Mouse (Mus musculus) neural tube, embryonic 11.5 days (tissue): Measurements from ENCODE around the gene Hist1h2bq. TPM values are rescaled to one million over a fixed set of nuclear protein-coding genes. Genes with fewer than 3 reads are reported as not detected.
"Not testable (repeated sequence)": the region's sequence is repeated elsewhere in the genome, so short reads cannot be mapped to it uniquely, and the experiment has no call there.

Experiments
- ATAC-seq: fragments of 200-750 bp; cut with Nextera tagmentation; 2 replicates; pipeline ENCODE4 v1.8.0; 2017; ENCODE audit warnings: moderate number of reproducible peaks, mild to moderate bottlenecking, moderate TSS enrichment, moderate library complexity; ENCODE audit not compliant: insufficient read depth, low FRiP score, low TSS enrichment
- DNase-seq: peaks from one replicate; pipeline ENCODE4 v3.0.0-alpha.2; 2015; ENCODE audit warnings: low spot score
- H3K27ac ChIP-seq: fragments of 300-500 bp; sonication (generic); 2 replicates; pipeline ENCODE4 v1.5.1; 2014; ENCODE audit warnings: low read depth, mild to moderate bottlenecking, low read length
- H3K27me3 ChIP-seq: fragments of 300-500 bp; sonication (generic); 2 replicates; pipeline ENCODE4 v1.6.1; 2014; ENCODE audit warnings: mild to moderate bottlenecking, low read length, mixed read lengths; ENCODE audit not compliant: control insufficient read depth, insufficient read depth
- H3K36me3 ChIP-seq: fragments of 300-500 bp; sonication (generic); 2 replicates; pipeline ENCODE4 v1.6.1; 2014; ENCODE audit warnings: mild to moderate bottlenecking, low read length, moderate library complexity, mixed read lengths; ENCODE audit not compliant: control insufficient read depth, insufficient read depth
- H3K4me1 ChIP-seq: fragments of 300-500 bp; sonication (generic); 2 replicates; pipeline ENCODE4 v1.6.1; 2014; ENCODE audit warnings: low read length, mixed read lengths; ENCODE audit not compliant: control insufficient read depth, insufficient read depth
- H3K4me2 ChIP-seq: fragments of 300-500 bp; sonication (generic); 2 replicates; pipeline ENCODE4 v1.6.1; 2014; ENCODE audit warnings: low read depth, mild to moderate bottlenecking, moderate library complexity
- H3K4me3 ChIP-seq: fragments of 300-500 bp; sonication (generic); 2 replicates; pipeline ENCODE4 v1.5.1; 2014; ENCODE audit warnings: low read depth, low read length
- H3K9ac ChIP-seq: fragments of 300-500 bp; sonication (generic); 2 replicates; pipeline ENCODE4 v1.6.1; 2014; ENCODE audit warnings: mild to moderate bottlenecking, low read length
- H3K9me3 ChIP-seq: fragments of 300-500 bp; sonication (generic); 2 replicates; pipeline ENCODE4 v1.6.1; 2016; ENCODE audit warnings: low read length; ENCODE audit not compliant: control insufficient read depth
- WGBS: fragments of 180-500 bp; shearing (Covaris S2); extraction: QIAGEN DNeasy Blood & Tissue Kit; methylation state at CpG from one replicate; pipeline ENCODE4 v1.1.7; 2014; 5-methylcytosine and 5-hydroxymethylcytosine counted together
- polyA plus RNA-seq: library from polyadenylated mRNA; unstranded; fragments of >200 nt; fragmentation: Nextera tagmentation; extraction: Ambion mirVana; gene quantifications from 2 replicates; pipeline ENCODE4 v1.2.1, GENCODE M21; 2014

Gene Hist1h2bq
- polyA plus RNA-seq, 1 experiment from 2014 or later = 20.3 TPM

DNA sequence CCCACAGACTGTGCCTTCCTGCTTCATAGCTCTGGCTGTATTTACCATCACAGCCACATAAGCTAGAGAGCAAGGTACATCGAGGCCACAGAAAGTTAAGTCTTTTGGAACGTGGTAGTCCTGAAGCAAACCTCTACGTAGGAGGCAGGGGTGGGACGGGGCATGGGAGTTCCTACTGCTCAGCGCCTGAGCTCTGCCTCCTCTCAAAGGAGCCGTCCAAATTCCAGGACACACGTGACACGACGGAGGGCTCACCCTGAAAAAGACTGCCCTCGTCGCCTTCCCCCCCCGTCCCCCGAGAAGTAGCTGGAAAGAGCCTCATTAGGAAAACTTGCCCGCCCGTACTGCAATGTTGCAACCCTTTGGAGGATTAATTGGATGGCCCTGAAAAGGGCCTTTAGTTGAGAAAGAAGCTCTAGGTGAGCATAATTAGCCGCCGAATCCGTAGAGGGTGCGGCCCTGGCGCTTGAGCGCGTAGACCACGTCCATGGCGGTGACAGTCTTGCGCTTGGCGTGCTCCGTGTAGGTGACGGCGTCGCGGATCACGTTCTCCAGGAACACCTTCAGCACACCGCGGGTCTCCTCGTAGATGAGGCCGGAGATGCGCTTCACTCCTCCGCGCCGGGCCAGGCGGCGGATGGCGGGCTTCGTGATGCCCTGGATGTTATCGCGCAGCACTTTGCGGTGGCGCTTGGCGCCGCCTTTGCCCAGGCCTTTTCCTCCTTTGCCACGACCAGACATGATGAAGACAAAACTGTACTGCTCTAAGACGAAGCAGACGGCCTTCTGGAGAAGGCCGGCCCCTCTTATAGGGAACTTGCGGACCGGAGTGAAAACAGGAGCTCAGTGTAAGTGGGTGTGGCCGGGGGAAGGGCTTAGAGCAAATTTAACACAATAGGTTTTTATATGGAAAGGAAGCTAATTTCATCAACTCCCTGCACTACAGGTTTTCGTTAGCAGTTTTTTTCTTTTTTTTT lies 21.7 kb upstream of the Hist1h2bq start, which contains the start of gene Hist1h4n:
Gene Hist1h4n (minus strand): TSS at position 779 of the 977 bp plus-strand sequence.
- WGBS = under 1% methylated on average over 24 of the region's 58 CpGs
- not testable (repeated sequence) for DNase-seq, H3K27ac ChIP-seq, H3K4me2 ChIP-seq, H3K9ac ChIP-seq, H3K4me3 ChIP-seq, H3K4me1 ChIP-seq, H3K36me3 ChIP-seq, H3K9me3 ChIP-seq, H3K27me3 ChIP-seq
- peak; percentile 81 for ATAC-seq

DNA sequence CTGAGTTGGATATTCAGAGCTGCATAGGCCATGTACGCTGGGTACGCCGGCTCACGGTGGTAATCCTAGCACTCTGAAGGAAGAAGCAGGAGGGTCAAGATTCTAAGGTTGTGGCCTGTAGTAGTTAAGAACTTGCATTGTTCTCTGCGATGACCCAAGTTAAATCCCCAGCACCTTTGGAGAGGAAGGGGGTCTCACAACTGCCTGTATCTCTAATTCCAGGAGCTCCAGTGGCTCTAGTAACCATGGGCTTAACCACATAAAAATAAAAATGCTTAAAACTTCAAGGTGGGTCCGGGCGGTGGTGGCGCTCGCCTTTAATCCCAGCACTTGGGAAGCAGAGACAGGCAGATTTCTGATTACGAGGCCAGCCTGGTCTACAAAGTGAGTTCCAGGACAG lies 20.3 kb upstream of the Hist1h2bq start:
- H3K9me3 ChIP-seq = no peaks in the 10 kb centered on the region
- no peak overlapping the region for H3K9ac ChIP-seq
- H3K4me1 ChIP-seq = no peaks in the 10 kb centered on the region
- whole genome bisulfite sequencing = 92% methylated on average over 10 of the region's 10 CpGs
- ATAC-seq (no peak), DNase-seq (no peak)
- H3K4me2 ChIP-seq = no peak overlapping the region
- H3K36me3 ChIP-seq = no peaks in the 10 kb centered on the region
- no peaks in the 10 kb centered on the region for H3K27me3 ChIP-seq
- no peak overlapping the region for H3K27ac ChIP-seq
- no peak overlapping the region for H3K4me3 ChIP-seq

DNA sequence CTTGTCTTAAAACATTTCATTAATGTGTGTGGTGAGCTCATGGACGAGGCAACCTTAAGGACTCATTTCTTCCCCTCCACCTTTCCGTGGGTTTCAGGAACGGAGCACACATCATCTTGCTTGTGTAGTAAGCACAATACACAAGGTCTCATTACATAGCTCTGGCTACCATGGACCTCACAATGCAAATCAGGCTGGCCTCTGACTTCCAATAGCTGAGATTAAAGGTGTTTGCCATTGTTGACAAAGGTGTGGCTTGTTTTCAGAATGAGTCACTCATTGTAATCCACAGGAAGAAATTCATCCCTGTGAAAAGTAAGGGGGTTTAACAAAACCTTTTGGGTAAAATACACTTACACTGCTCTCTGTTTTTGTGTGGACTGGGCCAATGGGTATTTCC lies 18.5 kb upstream of the Hist1h2bq start:
- DNase-seq (no peak), ATAC-seq (no peak)
- Histone ChIP-seq H3K9me3 (no peaks in the 10 kb centered on the region), H3K36me3 (no peaks in the 10 kb centered on the region), H3K27ac (no peak overlapping the region), H3K4me1 (no peaks in the 10 kb centered on the region), H3K4me2 (no peak overlapping the region), H3K27me3 (no peaks in the 10 kb centered on the region), H3K4me3 (no peak overlapping the region), H3K9ac (no peak overlapping the region)
- 80% methylated on average over 3 of the region's 3 CpGs for WGBS

DNA sequence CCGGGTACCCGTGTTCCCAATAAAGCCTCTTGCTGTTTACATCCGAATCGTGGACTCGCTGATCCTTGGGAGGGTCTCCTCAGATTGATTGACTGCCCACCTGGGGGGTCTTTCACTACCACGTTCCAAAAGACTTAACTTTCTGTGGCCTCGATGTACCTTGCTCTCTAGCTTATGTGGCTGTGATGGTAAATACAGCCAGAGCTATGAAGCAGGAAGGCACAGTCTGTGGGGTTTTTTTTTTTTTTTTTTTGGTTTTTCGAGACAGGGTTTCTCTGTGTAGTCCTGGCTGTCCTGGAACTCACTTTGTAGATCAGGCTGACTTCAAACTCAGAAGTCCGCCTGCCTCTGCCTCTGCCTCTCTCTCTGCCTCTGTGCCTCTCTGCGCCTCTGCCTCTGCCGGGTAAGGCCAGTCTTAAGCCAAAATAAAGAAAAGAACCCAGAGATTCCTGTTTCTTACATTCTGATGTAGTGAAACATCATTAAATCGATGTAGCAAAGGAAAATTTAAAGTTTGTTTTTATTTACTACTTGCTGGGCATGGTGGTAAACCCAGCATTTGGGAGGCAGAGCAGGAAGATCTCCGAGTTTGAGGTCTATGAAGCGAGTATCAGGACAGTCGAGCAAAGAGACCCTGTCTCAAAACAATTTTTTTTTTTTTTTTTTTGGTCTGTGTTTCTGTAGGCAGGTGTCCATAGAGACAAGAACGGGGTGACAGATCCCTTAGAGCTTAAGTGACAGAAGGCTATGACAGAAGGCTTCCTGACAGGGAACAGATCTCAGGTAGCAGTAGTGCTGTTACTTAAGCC lies 10.3 kb upstream of the Hist1h2bq start:
- H3K4me2 ChIP-seq, H3K4me3 ChIP-seq, ATAC-seq, H3K9me3 ChIP-seq, H3K4me1 ChIP-seq, H3K27ac ChIP-seq, H3K36me3 ChIP-seq, H3K27me3 ChIP-seq, H3K9ac ChIP-seq, DNase-seq: not testable (repeated sequence)
- WGBS = 73% methylated on average over 6 of the region's 16 CpGs

DNA sequence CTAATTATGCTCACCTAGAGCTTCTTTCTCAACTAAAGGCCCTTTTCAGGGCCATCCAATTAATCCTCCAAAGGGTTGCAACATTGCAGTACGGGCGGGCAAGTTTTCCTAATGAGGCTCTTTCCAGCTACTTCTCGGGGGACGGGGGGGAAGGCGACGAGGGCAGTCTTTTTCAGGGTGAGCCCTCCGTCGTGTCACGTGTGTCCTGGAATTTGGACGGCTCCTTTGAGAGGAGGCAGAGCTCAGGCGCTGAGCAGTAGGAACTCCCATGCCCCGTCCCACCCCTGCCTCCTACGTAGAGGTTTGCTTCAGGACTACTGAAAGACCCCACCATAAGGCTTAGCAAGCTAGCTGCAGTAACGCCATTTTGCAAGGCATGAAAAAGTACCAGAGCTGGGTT lies 2.1 kb upstream of the Hist1h2bq start:
- H3K4me1 ChIP-seq, H3K27ac ChIP-seq, H3K27me3 ChIP-seq, H3K9ac ChIP-seq, H3K36me3 ChIP-seq, H3K4me3 ChIP-seq, DNase-seq, H3K9me3 ChIP-seq: not testable (repeated sequence)
- 0 out of 2 replicates have a peak overlapping the region, but pooled peaks have one; percentile 28 for H3K4me2 ChIP-seq
- 0% methylated on average over 12 of the region's 14 CpGs for WGBS
- peak; percentile 40 for ATAC-seq

DNA sequence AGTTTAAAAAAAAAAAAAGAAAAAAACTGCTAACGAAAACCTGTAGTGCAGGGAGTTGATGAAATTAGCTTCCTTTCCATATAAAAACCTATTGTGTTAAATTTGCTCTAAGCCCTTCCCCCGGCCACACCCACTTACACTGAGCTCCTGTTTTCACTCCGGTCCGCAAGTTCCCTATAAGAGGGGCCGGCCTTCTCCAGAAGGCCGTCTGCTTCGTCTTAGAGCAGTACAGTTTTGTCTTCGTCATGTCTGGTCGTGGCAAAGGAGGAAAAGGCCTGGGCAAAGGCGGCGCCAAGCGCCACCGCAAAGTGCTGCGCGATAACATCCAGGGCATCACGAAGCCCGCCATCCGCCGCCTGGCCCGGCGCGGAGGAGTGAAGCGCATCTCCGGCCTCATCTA lies 1.5 kb upstream of the Hist1h2bq start, which contains the start of gene Hist1h4m:
Gene Hist1h4m (plus strand): TSS at position 208 of the 400 bp plus-strand sequence.
- not testable (repeated sequence) for H3K4me1 ChIP-seq, H3K27ac ChIP-seq, H3K9me3 ChIP-seq, H3K9ac ChIP-seq, H3K27me3 ChIP-seq, DNase-seq, H3K4me3 ChIP-seq, H3K36me3 ChIP-seq
- no CpG with 5 or more reads among the region's 24 CpGs for WGBS
- ATAC-seq = peak; percentile 56
- H3K4me2 ChIP-seq = 0 out of 2 replicates have a peak within 1 kb of the TSS, but pooled peaks have one; percentile 28

DNA sequence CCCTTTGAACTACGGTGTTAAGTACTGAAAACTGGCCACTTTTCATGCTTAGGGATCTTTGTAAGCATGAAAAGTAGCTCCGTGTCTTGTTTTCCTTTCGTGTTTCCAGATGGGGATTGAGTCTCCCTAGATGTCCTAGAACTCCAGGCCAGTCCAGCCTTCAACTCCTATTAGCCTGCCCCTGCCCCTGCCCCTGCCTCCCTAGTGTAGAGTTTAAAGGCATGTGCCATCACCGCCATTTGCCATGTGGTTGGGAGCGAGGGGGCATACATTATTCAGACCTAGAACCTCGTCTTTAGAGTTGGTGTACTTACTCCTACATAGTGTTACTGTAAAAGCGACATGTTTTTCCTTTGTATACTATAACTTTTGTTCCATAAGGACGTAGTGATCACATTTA lies 1.1 kb upstream of the Hist1h2bq start:
- DNase-seq, H3K4me1 ChIP-seq, H3K27me3 ChIP-seq, H3K36me3 ChIP-seq, H3K4me2 ChIP-seq, H3K27ac ChIP-seq, H3K4me3 ChIP-seq, H3K9me3 ChIP-seq, H3K9ac ChIP-seq: not testable (repeated sequence)
- no CpG with 5 or more reads among the region's 8 CpGs for WGBS
- peak; percentile 40 for ATAC-seq

DNA sequence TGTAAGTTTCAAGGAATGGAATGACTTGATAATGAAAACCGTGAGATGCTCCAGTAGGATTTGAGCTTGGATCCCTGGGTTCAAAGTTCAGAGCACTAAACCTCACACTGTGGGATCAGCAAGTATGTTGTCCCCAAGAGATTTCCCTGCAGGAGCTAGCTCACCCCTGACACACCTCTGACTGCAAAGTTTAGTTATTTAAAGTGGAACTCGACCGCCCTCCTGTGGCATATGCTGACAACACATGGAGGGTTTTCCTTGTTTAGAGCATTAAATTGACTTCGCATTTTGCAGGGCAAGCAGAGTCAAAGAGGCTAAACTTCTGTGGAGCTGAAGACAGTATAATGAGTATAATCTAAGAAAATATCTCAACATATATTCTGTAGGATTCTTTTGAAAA lies 6.9 kb downstream of the Hist1h2bq start:
- not testable (repeated sequence) for H3K4me1 ChIP-seq, DNase-seq, H3K27ac ChIP-seq, H3K27me3 ChIP-seq, H3K36me3 ChIP-seq, H3K4me2 ChIP-seq, H3K4me3 ChIP-seq, H3K9me3 ChIP-seq, H3K9ac ChIP-seq
- no CpG with 5 or more reads among the region's 4 CpGs for WGBS
- ATAC-seq = peak; percentile 74; the same call in 1 of the 2 replicates
